Mouse (Mus musculus) layer of hippocampus, adult 9-11 months (tissue): ENCODE results near the gene Ccsap.

Source experiments
- DNase-seq: peaks from one replicate; pipeline ENCODE4 v3.0.0; 2022

The Ccsap gene

DNA sequence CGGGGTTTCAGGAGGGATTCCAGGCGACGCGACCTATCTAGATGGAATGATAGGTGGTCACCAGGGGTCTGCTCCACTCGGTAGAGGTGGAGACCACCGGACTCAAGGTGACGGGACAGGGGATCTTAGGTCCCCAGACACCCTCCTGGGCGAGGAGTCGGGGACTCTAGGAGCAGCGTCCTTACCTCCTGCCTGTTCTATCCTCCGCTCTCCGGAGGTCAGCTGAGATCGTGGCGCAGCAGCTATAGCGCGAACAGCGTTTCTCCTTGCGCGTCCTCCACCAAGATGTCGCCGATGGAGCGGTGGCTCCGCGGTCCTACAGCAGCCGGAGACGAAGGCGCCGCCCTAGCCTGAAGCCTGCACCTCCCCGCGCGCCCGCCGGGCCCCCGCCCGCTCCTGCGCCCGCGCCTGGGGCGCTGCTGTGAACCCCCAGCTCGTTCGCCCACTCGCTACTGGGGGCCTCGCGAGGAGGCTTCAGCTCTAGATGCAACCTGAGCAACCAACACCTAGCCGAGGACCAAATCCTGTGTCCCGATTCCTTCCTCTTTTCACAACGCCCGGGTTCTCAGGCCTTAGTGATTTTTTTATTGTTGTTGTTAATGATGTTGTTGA lies at the start of gene Ccsap:
Ccsap (minus strand) TSS at position 562 of the 612 bp plus-strand sequence.
- DNase-seq = peak; percentile 73

DNA sequence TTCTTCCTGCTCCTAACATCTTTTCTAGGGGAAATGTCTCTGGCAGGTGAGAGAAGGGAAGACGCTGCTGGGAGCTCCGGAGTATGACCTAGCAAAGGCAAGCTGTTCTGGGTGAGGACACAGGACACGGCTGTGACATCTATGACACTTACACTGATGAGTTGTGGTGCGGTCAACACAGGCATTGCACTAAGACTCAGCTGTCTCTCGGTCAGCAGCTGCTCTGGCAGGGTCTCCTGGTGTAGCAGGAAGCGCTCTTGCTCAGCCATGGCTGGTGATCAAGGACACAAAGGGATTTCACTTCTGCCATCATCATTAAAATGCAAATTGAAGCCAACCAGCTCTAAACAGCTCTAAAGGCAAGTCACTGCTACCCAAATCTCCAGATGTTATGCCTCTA lies 47.6 kb upstream of the Ccsap start:
- no peak for DNase-seq

DNA sequence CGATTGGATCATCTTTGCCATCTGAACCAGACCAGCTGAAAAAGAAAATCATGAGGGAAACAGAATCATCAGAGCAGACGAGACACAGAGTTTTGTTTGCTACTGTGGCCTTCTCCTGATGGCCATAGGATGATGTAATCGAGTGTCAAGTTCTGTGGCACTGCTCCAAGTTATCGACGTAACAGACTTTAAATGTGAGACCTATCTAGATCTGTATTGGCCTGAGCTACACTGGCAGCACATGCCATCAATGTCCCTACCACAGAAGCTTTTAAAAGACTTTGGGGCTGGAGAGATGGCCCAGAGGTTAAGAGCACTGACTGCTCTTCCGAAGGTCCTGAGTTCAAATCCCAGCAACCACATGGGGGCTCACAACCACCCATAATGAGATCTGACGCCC lies 42.6 kb upstream of the Ccsap start:
- no peak for DNase-seq

DNA sequence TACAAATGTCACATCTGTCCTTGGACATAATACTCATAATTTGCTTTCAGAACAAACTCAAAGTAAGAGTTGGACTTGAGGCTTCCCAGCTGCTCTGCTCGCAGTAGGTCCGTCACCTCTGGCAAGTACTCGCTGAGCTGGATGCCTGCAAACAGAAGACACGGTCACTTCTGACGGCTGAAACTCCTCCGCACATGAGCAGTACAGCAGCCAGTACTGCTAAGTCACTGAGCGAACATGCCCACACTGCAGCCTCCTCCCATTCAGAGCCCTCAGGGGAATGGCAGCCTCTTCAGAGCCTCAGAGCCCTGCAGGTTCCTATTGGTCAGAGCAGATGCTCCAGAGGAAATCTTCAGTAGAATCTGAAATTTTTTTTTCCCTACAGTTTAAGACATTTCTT lies 39.4 kb upstream of the Ccsap start:
- DNase-seq = no peak

DNA sequence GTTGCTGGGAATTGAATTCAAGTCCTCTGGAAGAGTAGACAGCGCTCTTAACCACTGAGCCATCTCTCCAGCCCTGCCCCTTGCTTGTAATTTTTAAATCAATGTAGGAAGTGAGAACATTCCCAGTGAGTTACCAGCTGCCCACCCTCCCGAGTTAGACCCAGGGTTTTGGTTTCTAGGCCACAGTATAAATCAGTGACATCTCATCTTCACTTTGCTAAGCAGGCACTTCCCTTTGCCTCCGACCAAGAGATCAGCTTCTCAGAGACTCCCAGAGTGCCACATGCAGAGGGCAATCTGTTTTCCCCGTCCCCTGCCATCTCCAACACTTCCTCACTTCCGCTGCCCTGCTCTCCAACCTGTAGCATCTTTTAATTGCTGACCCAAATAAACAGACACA lies 38.6 kb upstream of the Ccsap start:
- no peak for DNase-seq

DNA sequence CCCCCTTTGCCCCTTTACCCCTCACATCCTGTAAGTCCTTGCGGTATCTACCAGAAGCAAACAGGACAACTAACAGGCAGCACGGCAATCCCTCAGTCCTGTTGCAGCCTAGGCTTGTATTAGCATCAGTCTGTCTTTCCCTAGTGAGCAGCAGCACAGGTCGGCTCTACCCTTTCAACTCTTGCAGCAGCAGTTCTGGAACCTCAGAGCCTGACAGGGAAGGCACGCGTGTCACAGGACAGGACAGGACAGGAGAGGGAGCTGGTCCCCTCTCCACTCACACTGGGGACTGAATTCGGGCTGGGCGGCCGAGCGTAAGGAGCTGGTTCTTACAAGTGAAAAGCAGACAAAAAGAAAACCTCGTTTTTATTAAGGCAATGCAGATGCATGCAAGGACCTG lies 36.8 kb upstream of the Ccsap start:
- no peak for DNase-seq

DNA sequence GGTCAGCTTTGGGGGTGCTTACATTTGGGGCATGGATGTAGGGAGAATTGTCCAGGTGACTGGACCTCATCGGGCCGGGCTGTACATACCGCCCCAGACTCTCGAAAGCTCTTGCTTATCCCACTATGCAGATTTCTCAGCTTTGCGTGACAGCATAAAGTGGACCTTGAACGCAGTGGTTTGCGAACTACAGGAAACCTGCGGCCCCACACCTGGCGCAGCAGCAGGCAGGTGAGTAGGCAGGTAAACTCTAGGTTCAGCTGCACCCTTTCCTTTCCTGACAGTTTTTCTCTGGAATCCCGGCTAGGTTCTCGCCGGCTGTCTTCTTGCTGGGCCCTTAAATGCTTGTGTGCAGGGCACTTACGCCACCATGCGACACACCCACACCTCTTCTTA lies 36.4 kb upstream of the Ccsap start:
- DNase-seq = no peak

DNA sequence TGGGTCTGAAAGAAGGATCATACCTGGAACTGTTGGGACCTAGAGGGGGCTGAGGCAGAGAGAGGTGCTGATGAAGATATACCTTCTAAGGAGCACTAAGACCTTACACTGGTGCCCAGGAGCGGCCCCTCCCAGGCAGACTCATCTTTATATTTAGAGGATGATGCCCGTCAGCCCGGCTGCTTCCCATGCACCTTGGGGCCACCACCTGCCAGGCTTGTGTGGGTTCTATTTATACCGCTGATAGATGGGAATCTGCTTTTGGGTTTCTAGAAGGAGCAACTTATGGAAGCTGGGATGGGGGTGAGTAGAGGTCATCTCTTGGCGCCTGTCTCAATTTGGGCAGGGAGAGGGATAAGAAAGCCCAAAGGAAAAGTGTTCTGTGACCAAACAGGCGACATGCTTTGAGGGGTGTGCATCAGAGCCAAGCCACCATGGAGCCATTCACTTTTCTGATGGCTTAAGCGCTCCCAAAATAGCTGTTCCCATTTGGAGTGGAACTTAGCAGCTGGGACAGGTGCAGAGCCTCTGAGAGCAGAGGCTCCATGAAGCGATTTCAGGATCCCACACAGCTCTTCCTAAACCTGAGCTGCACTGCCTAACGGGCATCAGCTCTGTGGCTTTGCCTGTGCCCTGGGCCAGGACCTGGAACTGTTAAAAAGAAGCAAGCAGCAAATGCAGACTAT lies 35.8 kb upstream of the Ccsap start:
- no peak for DNase-seq

DNA sequence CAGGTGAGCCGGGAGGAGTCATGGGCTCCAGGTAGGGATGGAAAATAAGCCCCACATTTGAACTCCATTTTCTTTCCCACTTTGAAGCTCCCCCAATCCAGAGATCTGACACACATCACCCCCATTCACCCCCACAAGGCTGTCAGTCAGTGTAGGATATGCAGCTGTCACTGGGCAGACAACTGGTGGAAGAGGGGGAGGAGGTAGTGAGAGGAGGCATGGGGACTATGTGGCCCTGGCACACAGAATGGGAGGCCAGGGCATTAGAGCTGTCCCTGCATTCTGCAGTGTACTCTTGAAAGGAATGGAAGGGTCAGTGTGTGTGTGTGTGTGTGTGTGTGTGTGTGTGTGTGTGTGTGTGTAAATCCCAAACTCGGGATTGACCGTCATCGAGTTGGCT lies 35.2 kb upstream of the Ccsap start:
- no peak for DNase-seq

DNA sequence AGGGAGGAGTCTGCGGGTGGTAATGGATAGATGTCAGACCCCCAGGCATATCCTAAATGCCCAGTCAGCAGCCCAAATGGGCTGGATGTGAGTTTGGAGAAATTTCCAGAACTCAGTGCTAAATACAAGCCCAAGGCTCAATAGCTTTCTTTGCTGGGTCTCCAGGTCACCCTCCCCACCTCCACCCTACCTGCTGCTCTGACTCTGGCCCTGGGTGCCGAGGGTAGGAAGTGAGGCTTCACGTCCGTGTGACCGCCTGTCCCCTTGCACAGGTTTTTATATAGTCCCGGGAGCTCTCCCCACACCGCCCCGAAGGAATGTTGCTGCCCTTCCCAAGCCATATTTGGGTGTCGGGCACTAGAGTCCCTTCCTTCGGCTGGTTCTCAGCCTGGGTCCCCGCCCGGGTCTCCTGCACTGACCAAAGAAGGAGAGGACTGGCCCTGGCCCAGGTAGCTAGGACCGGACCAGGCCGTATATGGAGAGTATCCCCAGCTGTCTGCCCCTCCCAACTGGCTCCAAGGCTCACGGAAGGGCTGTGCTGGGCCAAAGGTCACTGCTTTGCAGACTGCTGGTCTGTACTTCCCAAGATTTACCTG lies 34.6 kb upstream of the Ccsap start, which contains the start of gene Acta1:
Acta1 (minus strand) TSS at position 250 of the 596 bp plus-strand sequence.
- DNase-seq = no peak

DNA sequence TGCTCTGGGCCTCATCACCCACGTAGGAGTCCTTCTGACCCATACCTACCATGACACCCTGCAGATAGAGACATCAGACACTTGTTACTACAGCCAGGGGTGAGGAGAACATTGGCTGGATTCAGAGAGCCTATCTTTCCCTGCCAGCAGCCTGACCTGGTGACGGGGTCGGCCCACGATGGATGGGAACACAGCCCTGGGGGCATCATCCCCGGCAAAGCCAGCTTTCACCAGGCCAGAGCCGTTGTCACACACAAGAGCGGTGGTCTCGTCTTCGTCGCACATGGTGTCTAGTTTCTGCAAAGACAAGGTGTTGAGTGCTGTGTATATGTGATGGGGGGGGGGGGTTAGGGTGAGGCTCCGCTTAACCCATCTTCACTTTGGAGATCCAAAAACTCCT lies 33.4 kb upstream of the Ccsap start:
- no peak for DNase-seq

DNA sequence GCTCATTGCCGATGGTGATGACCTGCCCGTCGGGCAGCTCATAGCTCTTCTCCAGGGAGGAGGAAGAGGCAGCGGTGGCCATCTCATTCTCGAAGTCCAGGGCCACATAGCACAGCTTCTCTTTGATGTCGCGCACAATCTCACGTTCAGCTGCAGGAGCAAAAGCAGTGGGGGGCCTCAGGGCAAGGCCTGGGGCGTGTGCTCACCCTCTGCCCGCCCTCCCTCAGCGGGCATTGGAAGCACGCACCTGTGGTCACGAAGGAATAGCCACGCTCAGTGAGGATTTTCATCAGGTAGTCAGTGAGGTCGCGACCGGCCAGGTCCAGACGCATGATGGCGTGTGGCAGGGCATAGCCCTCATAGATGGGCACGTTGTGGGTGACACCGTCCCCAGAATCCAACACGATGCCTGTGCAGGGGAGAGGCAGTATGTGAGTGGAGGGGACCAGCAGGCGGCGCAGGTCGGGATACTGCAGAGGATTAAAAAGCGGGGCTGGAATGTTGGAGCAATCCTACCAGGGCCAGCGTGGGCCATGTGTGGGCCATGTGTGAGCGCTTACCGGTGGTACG lies 32.7 kb upstream of the Ccsap start:
- DNase-seq = no peak

DNA sequence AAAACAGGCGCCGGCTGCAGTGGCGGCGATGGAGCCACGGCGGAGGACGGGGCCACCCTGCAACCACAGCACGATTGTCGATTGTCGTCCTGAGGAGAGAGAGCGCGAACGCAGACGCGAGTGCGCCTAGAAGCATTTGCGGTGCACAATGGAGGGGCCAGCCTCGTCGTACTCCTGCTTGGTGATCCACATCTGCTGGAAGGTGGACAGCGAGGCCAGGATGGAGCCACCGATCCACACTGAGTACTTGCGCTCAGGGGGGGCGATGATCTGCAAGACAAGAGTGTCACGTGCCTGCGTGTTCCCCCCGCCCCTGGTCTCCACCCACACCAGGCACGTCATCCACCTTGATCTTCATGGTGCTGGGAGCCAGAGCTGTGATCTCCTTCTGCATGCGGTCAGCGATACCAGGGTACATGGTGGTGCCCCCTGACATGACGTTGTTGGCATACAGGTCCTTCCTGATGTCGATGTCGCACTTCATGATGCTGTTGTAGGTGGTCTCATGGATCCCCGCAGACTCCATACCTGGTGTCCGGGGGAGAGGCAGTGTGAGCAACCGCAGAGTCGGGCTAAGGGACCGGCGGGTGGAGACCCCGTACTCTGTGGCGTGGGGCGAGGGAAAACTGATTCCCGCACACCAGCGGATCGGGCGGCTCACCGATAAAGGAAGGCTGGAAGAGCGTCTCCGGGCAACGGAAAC lies 32.0 kb upstream of the Ccsap start:
- DNase-seq = peak; percentile 88

DNA sequence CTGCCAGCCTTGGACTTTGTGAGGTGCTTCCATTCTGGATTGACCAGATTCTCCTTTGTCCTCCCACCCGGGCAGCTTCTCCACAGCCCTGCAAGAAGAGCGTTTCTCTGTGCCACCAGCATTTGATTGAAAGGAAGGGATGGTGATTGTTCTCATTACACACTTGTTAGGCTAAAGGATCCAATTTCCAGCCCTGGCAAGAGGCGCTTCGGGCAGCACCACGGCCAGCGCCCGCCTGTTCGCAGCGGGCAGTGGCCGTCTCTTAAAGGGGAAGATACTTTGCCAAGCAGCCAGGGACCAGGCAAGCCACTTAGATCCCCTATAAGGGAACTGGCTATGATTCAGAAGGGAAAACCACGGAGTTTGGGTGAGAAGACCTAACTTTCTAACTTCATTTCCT lies 31.3 kb upstream of the Ccsap start:
- DNase-seq = no peak

DNA sequence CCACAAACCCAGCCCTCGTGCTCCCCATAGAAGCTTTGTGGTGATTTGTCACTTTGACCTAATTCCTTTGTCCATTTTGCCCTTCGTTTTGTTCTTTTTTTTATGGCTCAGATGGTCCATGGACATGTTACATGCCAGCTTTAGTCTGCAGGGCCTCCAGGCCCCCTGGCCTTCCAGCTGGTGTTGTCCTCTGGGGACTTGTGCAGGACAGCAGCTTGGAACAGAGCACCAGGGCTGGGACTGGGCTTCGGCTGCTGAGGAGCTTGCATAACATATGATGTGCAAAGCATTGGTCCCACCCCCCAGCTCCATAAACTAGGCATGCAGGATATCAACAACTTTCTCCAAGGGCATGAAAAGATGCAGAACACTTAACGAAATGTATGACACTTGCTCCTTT lies 29.8 kb upstream of the Ccsap start:
- DNase-seq = no peak

DNA sequence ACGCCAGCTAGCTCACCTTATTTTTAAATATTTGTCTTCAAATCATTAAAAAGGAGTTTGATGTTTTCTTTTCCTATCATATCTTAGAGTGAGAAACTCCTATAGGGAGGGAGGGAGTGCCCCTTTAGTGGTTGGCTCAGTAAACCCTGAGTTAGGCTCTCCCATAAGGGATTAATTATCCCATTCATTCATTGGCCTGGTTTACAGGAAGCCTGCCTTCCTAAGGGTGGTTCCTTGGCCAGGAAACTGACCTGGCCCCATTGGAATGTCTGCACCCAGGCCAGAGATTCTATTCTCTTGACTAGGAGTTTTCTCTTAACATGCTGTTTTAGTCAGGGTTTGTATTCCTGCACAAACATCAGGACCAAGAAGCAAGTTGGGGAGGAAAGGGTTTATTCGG lies 27.9 kb upstream of the Ccsap start:
- no peak for DNase-seq

DNA sequence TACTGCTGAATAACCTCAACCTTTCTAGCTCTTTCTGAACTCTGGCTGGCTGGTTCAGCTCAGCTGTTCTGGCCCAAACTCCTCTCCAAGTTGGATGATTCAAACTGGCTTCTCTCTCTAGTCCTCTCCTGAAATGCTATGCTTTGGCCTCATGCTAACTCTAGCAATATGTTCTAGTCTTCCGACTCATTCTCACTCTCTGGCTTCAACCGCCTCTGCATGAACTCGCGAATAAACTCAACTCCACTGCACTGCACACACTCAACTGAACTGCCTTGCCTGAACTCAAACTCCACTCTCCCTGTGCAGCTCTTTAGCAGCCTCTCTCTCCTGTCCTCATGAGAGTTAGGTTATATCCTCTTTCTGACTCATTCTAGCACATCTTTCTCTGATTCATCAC lies 27.2 kb upstream of the Ccsap start:
- no peak for DNase-seq

DNA sequence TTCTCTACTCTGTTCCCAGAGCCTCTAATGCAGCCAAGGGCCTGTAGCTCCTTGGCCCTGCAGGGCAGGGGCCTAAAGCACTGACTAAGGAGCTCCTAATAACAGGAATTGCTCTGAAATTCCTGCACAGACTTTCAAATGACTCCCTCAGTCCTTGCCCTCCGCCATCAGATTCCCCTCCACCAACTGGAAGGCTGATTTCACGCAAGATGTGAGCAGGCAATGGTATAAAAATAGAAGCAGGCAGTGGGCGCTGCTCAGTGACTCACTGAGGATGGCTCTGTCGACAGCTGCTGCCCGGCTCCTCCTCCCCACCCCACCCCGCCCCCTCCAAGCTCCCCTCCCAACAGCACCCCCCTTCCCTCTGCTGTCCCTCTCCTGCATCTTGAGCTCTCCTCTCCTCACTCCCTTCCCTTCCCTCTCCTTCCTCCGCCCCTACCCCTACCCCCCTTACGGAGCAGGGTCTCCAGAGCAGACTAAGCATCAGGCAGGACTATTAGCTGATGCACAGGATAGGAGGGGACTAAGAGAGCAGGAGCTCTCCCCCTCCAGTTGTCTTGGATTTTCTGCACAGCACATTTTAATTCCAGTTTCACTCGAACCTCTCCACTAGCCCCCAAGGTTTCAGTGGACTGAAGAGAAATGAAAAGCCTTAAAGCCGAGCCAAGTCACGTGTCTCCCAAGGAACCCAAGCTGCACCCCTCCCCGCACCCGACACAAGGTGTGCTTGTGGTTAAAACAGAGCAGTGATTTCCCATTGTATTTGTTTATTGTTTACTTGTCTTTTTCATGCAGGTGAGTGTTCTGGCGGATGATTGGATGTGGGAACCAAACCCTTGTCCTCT lies 24.9 kb upstream of the Ccsap start:
- peak; percentile 93 for DNase-seq

DNA sequence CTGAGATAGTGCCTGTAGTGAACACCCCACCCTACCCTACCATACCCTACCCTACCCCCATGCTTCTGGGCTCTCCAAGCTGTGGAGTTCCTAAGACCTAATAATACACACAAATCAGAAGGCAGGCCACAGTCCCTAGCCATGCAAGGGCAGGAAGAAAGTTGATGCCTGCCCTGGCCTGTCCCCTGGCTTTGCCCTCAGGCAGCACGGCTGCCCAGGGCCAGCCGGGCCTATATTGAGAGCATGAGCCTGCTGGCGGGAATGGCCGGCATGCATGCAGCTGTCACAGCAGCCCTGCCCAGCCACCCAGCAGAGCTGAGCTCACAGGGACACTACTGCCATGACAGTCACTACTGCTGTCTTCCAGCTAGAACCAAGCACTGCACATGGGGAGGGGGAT lies 23.1 kb upstream of the Ccsap start:
- DNase-seq = no peak

DNA sequence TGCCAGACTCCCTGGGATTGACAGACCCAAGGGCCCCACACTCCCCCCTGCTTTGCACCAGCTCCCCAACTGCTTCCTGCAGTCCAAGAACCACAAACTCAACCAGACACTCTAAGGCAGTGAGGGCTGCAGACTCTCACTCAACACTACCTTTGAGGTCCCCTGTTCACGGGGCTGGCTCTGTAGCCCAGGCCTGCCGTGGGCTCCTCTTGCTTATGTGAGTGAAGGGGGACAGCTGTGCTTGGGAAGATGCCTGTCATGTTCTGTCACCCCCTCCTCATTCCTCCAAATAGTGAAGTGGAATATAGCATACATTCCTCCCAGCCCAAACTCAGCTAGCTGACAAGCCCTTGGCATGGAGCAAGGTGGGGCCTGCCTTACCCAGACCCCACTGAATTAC lies 22.4 kb upstream of the Ccsap start:
- no peak for DNase-seq

DNA sequence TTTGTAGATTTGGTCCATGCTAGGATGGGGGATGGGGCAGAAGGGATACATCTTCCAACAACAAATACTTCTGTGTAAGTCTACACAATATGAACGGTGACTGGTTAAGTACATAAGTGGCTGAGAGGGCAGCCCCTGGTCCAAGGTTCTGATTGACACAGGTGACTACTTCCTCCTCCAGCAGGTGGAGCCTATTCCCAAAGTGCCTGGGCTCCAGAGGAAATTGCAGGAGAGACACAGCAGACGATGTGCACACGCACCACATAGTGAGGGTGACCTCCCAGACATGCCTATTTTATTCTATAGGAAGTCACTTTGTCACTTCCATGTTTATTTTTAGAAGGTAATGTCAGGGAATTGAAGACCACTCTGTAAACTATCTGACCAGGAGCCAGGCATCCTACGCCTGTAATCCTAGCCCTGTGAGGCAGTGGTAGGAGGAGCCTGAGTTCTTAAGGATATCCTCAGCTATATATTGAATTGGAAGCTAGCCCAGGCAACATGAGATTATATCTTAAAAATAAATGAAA lies 20.9 kb upstream of the Ccsap start:
- no peak for DNase-seq

DNA sequence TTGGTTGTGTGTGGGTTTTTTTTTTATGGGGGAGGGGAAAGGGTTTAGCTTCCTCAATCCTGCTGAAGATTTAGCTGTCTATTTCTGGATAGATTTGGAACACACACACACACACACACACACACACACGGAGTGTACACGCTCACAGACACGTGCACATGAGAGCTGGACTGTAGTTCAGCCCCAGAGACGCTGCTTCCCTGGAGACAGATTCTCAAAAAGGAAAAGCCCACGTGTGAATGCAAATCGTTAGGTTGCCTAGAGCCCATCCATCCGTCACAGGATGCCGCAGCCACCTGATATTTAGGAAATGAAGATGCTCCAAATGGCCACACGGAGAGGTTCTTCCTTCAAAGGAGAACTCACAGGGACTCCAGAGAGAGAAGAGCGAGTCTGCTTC lies 20.3 kb upstream of the Ccsap start:
- DNase-seq = peak; percentile 82
